Mouse (Mus musculus) brain, adult 2 months (tissue): Measurements from ENCODE around the gene Jmjd8.

ENCODE experiments used
- DNase-seq: peaks from one replicate; pipeline ENCODE4 v3.0.0; 2011; ENCODE audit warnings: low read depth, low spot score

Gene Jmjd8

GRCm38 (mm10) chr17:25808789-25809605 is 19.7 kb upstream of the Jmjd8 start, which contains the start of gene Fbxl16:
TSS of gene Fbxl16 (plus strand) at chr17:25809085.
- peak; percentile 99 for DNase-seq

- DNase-seq: peak; percentile 89
Observed at GRCm38 (mm10) chr17:25809606-25810340, 18.9 kb upstream of the Jmjd8 start.

GRCm38 (mm10) chr17:25810890-25811289 is 17.8 kb upstream of the Jmjd8 start:
- peak; percentile 64 for DNase-seq

GRCm38 (mm10) chr17:25813471-25813870 is 15.2 kb upstream of the Jmjd8 start:
- peak; percentile 92 for DNase-seq

- no peak for DNase-seq
Observed at GRCm38 (mm10) chr17:25817662-25818061, 11.0 kb upstream of the Jmjd8 start.

- DNase-seq: no peak
Observed at GRCm38 (mm10) chr17:25818851-25819780, 9.6 kb upstream of the Jmjd8 start.

- DNase-seq: peak; percentile 96
Observed at GRCm38 (mm10) chr17:25823452-25823851, 5.2 kb upstream of the Jmjd8 start, which contains the start of gene Wdr24. TSS of gene Wdr24 (plus strand) at chr17:25823627.

GRCm38 (mm10) chr17:25824362-25825142 is 4.1 kb upstream of the Jmjd8 start:
- DNase-seq: no peak

GRCm38 (mm10) chr17:25825311-25825710 is 3.4 kb upstream of the Jmjd8 start:
- DNase-seq: no peak

GRCm38 (mm10) chr17:25825984-25826570 is 2.6 kb upstream of the Jmjd8 start:
- DNase-seq: no peak

GRCm38 (mm10) chr17:25827011-25827410 is 1.7 kb upstream of the Jmjd8 start:
- DNase-seq: no peak

- no peak for DNase-seq
Observed at GRCm38 (mm10) chr17:25827546-25828222, 983 bp upstream of the Jmjd8 start.

GRCm38 (mm10) chr17:25828223-25828594 is 458 bp upstream of the Jmjd8 start:
- no peak for DNase-seq

GRCm38 (mm10) chr17:25829558-25830017 is 921 bp downstream of the Jmjd8 start:
- no peak for DNase-seq

- DNase-seq: no peak
Observed at GRCm38 (mm10) chr17:25830200-25830753, 1.6 kb downstream of the Jmjd8 start.

- DNase-seq: no peak
Observed at GRCm38 (mm10) chr17:25830806-25831431, 2.3 kb downstream of the Jmjd8 start.

GRCm38 (mm10) chr17:25831451-25832281 is 3.0 kb downstream of the Jmjd8 start:
- DNase-seq: no peak
